Mouse (Mus musculus) mature B cell (primary cell): Measurements from ENCODE around the gene Ccdc33.

Experiments used
- in situ Hi-C: fragments of 300-500 bp; cut with MboI; formaldehyde crosslinking; loops from 2 replicates; pipeline ENCODE4 v1.14.3; 2019

Ccdc33 gene

DNA sequence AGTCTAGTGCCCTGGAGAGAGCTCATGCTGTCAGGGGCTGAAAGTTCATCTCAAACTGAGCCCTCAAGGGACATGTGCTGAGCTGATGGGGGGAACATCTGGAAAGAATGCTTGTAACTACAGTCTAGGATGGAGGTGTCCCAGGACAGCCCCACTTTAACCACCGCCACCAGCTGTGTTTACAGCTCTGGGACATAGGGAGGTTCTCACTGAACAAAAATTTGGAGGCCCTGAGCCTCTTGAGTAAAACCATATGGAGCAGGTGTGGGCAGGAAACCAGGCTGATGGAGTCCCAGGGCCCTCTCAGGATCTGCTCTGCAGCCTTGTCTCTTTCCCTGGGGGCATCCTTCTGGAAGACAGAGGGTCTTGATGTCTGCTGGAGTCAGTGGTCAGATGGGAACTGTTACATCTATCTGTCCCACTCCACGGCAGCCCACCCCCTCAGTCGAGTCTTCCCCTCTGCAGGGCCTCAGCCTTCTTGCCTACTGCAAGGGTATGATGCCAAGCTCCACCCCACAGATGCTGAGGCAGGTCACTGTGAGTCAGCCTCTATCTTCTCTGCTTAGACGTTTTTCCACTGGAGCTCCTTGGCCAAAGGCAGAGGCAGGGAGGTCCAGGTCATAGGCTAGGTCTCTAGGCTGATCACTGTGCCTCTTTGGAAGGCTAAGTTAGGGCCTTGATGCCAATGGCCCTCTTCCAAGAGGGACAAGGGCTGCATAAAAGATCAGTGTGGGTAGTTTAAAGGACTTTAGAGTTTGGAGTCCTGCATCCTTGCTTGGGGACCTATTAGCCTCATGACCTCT is 26.8 kb downstream of the Ccdc33 start:
- in situ Hi-C loops, result no loop called here

DNA sequence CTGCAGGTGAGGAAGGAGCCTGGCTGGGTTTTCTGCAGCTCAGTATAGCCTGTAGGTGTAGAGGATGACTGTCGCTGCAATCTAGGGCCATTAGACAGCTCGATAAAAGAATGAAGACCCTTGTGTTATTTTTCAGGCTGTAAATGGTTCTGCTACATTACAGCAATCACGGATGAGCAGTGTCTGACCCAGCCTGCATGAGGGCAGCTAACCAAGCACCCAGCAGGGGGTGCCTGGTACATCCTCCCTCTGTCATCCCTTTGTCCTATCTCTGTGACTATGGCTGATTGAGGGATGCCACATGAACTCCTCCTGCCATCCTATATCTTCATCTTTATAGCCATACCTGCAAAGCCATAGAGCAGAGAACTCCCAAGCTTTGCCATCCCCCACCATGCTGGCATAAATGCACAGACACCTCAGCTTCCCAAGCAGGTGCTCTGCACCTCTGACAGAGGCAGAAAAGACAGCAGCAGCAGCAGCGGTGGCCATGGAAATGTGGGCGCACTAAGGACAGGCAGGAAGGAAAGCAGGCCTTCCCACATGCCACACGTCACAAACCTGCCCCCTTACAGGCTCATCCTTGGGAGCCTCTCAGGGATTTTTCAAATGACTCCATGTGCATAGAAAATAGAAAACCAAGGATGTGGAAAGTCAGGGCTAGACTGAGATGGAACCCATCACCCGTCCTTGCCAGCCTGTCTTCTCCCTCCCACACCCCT is 31.2 kb downstream of the Ccdc33 start:
- in situ Hi-C loops, result no loop called here

DNA sequence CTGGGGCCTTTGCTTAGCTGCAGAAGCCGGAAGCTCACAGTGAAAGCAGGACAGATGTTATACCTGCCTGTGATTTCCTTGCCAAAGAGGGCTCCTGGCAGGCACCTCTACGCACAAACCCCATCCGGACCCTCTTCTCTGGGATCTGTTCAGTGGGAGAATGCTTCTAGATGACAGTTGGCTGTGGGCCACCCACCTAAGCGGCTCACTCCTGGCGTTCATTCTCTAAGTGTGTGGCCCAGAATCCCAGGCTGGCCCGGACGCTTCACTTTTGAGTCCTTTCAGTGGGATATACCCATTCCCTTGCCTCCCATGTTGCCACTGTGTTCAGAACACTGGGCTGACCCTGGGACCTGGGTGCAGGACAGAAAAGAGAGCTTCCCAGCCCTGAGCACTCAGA is 31.8 kb downstream of the Ccdc33 start:
- in situ Hi-C loops, result no loop called here

DNA sequence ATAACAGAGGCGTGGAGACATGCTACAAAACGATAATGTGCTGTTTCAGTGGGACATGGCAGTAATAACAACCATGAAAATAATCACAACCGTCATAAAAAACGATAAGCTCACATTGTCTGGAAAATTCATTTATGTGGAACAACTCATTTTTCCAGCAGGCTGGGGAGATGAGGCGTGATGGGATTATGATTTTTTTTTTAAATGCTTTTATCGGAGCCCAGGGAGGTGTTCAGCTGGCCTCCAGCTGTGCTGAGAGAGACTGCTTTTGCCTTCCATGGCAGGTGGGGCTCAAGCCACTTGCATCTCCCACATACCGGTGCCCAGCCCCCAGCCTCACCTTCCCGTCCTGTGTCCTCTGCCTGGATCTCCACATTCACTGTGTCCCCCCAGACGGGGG is 32.4 kb downstream of the Ccdc33 start:
- in situ Hi-C loops, result no loop called here

DNA sequence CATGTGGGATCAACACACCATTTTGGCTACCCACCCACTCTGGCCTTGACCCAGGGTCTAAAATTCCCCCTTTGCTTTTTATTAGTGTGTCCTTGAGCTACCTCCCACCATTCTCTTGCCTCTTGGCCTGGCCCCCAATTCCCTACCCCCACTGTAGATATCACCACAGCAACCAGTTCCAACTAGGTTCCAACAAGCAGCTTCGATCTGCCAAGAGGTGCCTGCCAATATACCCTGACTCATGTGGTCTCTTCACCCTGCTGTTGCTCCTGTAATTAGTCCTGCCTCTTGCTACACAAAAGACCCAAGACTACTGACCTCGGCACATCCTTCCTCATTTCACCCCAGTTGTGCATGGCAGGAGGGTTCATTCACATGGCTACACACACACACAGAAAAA is 33.5 kb downstream of the Ccdc33 start:
- in situ Hi-C loops, result no loop called here

DNA sequence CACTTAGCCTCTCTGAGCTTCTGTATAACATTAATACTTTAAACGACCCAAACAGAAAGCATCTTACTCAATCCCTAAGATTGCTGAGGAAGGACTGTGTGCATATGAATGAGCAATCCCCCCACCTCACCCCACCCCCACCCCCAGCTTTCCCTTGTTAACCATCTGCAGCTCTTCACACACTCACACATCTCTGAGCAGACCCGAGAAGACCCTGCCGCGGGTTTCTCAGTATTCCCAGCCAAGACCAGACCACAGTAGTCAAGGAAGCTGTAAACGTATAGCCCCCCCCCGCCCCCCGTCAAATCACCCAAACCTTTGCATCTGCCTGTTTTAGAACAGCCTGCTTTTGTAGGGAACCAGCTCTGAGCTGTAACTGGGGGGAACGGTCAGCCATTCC is 34.0 kb downstream of the Ccdc33 start:
- in situ Hi-C loops, result no loop called here

DNA sequence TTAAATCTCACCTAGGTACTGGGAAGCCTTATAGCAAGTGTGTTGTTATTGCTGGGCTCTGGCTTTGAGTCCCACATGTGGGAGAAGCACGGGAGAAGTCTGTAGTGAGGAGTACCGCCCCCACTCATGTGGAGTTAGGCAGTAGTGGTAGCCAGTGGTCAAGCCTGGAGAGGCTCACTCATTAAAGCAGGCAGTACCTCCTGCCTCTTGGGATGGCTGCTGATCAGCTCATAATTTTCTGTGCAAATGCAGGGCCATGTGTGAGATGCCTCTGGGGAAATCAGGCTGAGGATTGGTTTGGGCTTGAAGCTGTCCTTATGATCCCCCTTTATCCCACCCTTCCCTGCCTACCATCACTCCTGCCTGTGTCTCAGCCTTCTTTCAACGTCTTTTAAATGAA is 44.1 kb downstream of the Ccdc33 start:
- in situ Hi-C loops, result no loop called here

DNA sequence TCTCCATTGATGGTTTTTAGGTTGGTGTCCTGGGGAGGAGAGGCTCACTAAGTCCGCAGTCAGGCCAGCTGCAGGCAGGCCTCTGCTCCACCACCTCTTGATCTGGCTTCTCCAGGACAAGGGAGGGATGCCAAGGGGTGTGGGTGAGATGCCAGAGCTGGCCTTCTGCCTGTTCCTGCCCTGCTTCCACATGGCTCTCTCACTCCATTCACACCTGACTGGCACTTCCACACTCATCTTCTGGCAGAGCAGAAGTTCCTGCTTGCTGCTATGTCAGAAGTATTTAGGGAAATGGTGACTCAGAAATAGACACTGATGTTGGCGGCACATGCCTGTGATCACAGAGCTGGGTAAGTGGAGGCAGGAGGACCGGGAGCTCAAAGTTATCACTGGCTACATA is 51.1 kb downstream of the Ccdc33 start:
- in situ Hi-C loops, result no loop called here

DNA sequence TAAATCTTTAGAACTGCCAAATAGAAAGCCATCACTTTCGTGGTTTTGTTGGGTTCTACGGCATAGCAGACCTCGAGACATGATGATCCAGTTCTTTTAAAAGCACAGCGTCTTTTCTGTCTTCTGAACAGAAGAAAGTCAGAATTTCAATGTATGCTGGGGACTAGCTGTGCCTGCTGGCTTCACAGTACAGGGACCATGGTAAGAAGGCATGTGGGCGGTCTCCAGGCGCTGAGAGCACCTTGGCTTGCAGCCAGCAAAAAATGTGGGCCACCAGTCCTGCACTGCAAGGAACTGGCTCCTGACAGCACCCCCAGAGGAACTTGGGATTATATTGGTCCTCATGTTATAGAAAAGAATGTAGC is 51.9 kb downstream of the Ccdc33 start:
- in situ Hi-C loops, result no loop called here

DNA sequence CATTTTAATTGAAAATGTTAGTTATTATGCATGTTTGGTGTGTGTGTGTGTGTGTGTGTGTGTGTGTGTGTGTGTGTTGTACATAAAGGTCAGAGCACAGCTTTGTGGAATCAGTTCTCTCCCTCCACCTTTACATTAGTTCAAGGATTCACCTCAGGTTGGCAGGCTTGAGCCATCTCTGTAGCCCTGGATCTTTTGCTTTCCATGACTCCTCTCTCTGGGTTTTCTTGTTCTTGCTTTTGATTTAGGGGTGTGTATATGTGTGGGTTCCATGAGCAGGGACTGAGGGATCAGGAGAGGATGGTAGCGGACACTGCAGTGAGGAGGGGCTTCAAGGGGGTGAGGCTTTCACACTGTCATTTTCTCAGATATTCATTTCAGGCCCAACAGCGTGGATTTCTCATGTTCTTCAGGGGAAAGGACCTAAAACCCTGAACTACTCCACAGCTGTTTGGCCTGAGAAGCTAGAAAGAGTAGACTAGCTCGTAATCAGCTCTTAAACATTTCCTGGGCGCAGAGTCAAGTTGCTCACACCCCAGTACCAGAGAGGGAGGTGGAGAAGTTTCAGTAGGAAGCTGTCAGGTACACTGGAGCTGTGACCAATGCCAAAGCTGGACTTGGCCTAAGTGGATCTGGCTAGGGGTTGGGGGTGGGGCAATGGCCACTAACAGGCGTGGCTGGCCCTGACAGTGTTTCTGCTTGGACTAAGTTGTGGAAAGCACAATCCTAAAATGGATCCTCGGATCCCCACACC is 52.5 kb downstream of the Ccdc33 start:
- in situ Hi-C loops, result no loop called here

DNA sequence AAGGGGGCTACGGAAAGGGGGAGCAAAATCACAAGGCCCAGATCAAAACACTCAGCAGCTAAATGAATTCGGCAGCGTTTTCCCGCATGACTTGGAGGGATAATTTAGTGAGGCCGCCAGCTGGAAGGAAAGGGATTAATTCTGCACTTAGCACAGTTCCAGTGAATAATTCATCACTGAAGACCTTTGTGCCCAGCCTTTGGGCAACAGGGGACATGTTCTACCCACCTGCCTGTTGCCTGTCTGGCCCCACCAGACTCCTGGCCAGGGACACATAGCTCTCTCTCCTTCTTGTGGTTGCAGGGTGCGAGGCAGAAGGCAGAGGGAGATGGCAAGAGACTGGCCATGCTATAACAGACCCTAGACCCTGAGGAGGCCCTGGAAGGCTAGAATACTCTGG is 53.1 kb downstream of the Ccdc33 start:
- in situ Hi-C loops, result no loop called here

DNA sequence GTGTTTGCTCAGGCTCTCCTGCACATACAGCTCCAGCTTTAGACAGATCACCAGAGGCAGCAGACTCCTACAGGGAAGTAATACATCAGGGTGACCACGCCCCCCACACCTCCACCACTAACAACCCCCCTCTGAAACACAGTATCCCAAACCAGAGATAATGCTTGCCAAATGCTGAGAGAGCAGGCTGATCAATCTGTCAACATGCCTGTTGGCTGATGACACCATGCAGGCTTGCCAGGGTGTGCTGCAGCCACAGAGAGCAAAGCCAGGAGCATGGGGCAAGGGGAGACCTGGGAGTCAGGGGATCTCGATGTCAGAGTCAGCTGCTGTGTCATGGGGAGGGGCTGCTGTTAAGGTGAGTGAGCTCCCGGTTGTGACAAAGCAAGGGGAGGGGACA is 55.1 kb downstream of the Ccdc33 start, which contains the start of gene Stra6:
Gene Stra6 (plus strand): TSS at position 258 of the 400 bp plus-strand sequence.
- in situ Hi-C loops, result no loop called here

DNA sequence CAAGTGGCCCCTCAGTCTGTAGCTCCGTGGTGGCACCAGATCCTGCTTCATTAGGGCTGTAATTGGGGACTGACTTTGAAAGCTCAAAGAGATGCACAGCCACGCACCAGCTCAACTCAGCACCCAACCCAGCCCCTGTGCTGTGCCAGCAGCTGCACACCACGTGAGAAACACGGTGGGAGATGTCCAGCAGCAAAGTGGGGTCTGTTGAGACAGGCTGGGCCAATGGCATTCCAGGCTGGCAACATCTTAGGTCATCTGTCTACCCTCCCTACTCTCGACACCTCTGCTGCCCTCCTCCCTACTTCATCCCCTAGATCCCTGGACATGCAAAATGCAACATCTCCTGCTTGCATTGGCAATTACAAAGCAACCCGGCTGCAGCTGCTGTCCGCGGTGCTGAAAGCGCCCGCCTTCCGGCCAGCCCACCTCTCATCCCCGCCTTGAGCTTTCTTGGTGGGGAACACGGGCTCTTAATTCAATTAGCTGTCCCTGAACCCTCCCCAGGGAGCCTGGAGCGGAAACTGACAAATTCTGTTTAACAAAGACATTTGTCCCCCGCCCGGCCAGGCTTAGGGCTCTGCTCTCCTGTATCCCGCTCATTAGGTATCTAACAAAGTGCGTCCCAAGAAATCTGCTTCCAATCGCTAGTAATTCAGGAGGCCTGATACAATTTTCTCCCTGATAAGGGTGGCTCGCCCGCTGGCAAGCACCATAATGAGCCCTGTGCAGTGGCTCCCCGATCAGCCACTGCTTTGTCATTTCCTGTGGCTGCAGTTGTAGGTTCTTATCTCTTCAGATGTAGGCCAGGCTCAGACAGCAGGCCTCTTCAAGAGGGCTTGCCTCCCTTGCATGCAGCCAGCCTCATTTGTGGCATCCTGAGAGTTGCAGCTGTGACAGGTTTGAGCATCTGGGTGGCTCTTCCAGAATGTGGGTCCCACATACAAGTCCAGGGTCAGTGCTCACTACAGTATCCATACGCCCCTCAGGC is 57.7 kb downstream of the Ccdc33 start:
- in situ Hi-C loops, result no loop called here

DNA sequence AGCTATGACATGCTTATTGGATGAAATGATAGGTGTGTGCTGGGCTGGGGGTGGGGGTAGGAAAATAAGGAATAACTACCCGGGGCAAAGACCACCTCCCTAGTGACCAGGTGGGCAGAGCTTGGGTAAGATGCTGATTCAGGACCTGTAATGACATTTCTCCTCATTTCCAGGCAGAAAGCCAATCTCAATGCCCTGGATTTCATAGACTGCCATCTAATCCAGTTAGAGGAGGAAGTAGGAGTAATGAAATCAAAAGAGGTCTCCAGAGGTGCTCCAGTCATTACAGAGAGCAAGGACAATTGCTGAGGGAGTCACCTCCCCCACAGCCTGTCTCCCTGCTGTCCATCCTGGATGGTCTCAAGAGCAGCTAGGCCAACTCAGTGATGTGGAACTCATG is 58.7 kb downstream of the Ccdc33 start:
- in situ Hi-C loops, result loop anchor here (10.0 kb wide), 1 partner anchor 145 kb away; the partner anchor contains the start of genes Islr and Islr2

DNA sequence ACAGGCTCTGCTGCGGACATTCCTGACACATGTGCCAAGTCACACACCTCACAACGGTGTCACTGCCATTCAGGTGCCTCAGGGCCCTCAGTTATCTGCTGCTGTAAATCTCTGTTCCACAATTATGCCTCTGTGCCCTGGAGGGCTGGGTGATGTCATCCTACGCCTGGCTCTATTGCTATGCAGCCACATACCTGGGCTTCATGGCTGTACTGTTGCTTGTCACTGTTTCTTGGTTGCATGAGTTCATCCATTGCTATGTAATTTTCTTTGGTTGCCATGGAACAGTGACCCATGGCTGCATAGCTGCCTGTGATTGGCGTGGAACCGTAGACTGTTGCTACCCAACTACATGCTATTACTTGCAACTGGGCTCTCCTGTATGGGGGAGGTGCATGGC is 63.0 kb downstream of the Ccdc33 start:
- in situ Hi-C loops, result loop anchor here (10.0 kb wide), 1 partner anchor 149 kb away; the partner anchor contains the start of genes Islr and Islr2

DNA sequence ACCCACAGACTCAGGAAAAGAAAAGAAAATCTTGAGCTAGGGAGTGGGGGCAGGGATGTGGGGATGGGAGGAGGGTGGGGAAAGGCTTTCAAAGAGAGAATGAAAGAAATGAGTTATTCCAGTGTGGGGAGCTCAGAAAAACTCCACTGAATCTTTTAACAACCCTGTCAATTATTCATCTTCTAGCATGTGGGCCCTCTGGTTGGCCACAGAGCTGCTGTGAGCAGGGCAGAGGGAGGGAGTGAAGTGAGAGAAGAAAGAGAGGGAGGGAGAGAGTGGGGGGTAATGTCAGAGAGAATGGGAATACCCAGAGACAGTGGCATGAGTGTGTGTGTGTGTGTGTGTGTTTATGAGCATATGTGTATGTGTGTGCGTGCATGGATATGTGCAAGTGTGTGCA is 64.6 kb downstream of the Ccdc33 start:
- in situ Hi-C loops, result loop anchor here (10.0 kb wide), 1 partner anchor 151 kb away; the partner anchor contains the start of genes Islr and Islr2

DNA sequence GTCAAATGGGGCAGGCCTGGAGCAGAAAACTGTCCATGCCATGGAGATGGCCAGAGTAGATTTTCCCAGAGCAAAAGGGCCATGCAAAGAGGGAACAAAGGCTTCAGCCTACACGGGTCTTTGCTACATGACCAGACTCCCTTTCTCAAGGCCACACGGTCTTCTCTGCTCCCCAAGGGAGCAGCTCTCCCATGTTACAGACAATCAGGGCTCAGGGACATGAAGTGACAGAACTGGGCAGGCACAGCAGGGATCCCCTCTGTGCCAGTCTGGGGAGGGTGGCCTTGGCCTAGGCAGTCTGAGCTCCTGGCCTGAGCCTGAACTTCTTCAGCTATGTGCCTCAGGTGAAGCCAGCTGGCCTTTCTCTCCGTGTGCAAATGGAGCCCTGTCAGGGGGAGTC is 65.1 kb downstream of the Ccdc33 start:
- in situ Hi-C loops, result loop anchor here (10.0 kb wide), 1 partner anchor 151 kb away; the partner anchor contains the start of genes Islr and Islr2

DNA sequence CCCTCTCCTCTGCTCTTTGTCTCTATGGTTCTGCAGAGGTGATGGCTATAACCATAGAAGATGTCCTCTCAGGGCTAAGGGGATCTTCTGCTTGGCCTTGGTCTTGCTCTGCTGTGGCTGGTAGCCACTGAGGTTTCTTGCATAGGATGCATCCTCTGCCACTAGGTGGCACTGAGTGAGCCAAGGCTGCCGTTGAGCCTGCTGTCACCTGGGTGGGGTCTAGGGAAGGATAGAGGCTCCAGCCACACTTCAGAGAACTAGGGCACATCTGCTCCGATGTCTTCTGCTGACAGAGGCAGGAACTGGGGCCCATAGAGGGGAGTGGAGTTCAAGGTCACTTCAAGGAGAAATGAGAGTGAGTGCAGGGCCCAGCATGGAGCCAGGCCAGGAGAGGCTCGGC is 65.5 kb downstream of the Ccdc33 start:
- in situ Hi-C loops, result loop anchor here (10.0 kb wide), 1 partner anchor 152 kb away; the partner anchor contains the start of genes Islr and Islr2

DNA sequence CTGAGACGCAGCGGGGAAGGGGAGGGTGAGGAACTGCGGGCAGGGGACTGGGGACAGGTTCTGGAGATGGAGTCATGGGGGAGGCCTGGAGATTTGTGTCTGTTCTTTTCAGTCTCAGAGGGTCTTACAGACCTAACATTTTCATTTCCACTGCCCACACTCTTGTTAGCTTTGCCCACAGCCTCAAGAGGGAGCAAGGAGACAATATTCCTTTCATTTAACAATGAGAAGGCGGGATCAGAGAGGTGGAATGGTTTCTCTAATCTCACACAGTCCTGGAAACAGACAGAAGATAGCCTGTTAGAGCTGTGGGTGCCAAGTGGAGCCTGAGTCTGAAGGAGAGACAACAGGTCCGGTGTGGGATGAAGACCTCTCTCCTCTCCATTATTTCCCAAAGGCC is 66.7 kb downstream of the Ccdc33 start:
- in situ Hi-C loops, result loop anchor here (10.0 kb wide), 1 partner anchor 153 kb away; the partner anchor contains the start of genes Islr and Islr2

DNA sequence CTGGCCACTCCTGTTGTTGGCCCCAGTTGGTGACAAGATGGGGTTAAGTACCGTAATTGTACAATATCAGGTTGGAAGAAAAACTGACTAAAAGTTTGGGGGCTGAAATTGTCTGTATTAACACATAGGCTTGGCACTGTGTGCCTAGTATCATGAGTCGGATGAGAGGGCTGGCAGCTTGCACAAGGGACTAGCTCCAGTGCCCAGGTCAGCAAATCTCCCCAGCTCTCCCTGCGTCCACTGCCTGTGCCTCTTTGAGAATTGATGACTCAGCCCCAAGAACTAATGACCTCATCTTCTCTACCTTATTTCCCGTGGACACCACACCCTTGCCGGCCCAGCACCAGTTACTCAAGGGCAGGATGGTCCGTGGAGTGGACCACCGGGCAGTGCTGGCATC is 68.8 kb downstream of the Ccdc33 start:
- in situ Hi-C loops, result loop anchor here (10.0 kb wide), 1 partner anchor 155 kb away; the partner anchor contains the start of genes Islr and Islr2

DNA sequence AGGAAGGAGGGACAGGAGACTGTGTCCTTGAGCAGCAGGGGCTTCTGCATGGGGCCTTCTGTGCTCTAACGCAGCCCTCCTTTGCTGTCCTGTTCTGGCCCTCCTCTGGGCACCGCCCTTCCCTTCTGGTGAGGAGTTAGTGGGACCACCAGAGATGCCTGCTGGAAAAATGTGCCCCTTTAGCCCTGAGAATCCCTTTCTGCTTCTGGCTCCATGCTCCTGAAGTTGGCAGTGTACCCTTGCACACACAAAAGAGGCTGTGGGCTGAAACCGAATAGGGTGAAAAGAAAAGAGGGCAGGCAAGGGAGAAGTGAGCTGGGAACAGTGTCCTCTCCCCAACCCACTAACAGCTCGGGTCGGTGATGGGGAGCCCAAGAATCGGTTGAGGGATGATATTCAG is 69.4 kb downstream of the Ccdc33 start:
- in situ Hi-C loops, result no loop called here
